Mouse (Mus musculus) frontal cortex, postnatal 36 days (tissue): ENCODE results near the gene Vps33b.

Experiments
- DNase-seq, 2 experiments: peaks; one replicate each; pipeline ENCODE4 v3.0.0; 2022; ENCODE audit warnings: low spot score in 2 of 2

The Vps33b gene

DNA sequence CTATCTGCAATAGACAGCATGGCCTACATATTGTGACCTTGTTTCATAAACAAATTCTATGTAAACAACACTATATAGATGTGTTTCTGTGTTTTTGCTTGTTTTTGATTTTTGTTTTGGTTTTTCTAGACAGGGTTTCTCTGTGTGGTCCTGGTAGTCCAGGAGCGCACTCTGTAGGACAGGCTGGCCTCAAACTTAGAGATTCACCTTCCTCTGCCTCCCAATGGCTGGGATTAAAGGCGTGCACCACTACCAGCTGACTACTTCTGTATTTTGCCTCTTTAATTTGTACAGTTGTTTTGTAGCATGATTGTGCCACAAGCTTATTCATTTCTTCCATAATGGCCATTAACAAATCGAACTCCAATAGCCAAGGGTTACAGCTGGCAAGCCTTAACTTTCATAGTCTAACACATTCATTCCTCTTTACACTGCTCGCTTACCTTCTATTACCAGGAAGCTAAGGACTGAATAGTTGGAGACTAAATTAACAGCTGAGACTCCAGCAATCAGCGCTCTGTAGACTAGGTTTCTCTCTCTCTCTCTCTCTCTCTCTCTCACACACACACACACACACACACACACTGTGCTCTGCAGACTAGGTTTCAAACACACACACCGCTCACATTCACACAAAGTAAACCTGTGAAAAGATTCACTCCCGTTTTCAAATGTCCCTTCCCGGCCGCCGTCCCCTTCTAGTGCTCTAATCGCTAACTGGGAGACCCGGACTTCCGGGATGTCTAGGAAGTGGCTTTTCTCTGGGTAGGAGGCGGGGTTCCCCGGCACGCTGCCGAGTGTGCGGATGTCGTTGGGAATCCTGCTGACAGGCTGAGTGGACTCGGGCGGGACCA, at the start of gene Vps33b:
TSS of gene Vps33b (plus strand) at position 753 of the 854 bp plus-strand sequence.
- peak; percentile 94 to 95 for DNase-seq

- no peak for DNase-seq
These were observed 49.1 kb upstream of the Vps33b start for GRCm38 (mm10) chr7:80220237-80220797.

GRCm38 (mm10) chr7:80221179-80221750, 48.2 kb upstream of the Vps33b start:
- no peak for DNase-seq

DNA sequence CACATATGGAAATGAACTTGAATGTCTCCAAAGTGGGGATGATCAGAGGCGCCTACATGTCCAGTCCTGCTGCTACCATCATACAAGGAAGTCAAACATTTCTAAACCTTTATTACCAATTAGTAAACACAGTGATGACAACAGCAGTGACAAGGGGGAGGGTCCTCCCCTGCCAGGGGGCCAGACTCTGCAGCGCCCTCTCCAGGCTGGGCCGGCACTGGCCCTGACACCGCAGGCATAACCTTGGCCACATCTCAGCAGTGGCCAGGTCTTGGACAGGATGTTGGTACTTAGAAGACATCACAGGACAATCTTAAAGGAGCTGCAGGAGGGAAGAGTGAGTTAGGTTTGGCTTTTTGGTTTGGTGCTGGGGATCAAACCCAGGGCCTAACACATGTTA, 42.4 kb upstream of the Vps33b start:
- no peak for DNase-seq

GRCm38 (mm10) chr7:80230196-80230595, 39.3 kb upstream of the Vps33b start:
- DNase-seq: no peak

GRCm38 (mm10) chr7:80231971-80232488, 37.4 kb upstream of the Vps33b start:
- DNase-seq: peak in 1 of 2 experiments; percentile 20

DNA sequence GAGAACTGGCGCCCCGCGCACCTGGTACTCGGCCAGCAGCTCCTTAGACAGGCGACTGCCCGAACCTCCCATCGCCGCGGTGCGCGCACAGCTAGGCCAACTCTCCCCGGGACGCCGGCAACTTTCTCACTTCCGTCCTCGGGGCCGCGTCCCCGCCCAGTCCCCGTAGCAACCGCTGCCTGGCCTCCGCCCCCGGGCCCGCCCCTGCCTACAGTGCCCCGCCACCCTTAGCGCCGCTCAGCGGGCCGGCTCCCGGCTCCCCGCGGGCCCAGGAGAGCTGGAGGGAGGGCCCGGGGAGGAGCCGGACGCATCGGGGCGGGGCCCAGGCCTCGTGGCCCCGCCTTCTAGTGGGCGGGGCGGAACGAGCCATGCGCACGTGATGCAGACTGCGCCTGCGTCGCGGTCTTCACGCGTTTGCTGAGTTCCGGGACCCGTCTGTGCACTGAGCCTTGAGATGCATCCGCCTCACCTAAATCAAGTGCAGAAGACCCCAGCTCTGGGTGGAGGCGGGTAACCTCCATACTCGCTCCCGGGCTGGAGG, 36.9 kb upstream of the Vps33b start, which contains the start of the genes Cib1 and Gdpgp1:
TSS of gene Cib1 (minus strand) at position 325 of the 541 bp plus-strand sequence.
TSS of gene Gdpgp1 (plus strand) at position 377 of the 541 bp plus-strand sequence.
- peak; percentile 90 to 95 for DNase-seq

DNA sequence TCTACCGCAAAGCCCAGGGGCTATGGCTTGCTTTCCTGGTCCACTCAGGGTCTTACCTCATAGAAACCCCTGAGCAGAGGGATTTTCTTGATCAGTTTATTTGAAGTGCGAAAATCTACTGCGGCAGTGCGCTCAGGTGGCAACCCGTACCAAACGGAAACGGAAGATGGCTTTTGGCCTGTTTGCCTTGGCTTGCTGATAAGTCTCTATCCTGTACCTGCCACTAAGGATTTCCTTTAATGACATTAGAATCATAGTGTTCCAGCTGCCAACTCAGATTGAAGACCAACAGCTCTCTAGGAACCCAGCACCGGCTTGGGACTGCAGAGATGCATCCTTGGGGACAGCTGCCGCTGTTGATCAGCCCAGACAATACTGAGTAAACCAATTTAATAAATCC, 35.6 kb upstream of the Vps33b start:
- DNase-seq: no peak

- DNase-seq: no peak
These were observed 30.9 kb upstream of the Vps33b start for GRCm38 (mm10) chr7:80238542-80238941.

GRCm38 (mm10) chr7:80241661-80242060, 27.8 kb upstream of the Vps33b start:
- no peak for DNase-seq

DNA sequence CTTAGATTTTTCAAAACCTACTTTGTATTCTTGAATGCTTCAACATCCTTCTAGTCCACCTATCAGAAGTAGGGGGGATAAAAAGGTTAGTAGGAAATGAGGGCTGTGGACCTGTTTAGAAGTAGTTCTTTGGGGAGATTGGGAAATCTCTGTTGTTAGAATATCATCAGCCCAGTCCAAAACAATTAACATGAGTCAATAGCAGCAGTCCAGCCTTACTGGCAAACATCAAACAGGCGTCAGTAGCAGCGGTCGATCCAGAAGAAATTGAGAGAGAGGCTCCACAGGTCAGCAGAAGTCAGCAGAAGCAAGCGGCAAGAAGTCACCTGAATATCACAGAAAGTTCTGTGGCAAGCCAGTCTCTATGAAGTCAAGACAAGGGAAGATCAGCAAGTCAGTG, 24.6 kb upstream of the Vps33b start:
- DNase-seq: no peak

- DNase-seq: peak; percentile 95 to 97
These were observed 23.2 kb upstream of the Vps33b start, which contains the start of gene Ttll13 for GRCm38 (mm10) chr7:80246148-80246721. Gene Ttll13, plus strand, starts transcription at chr7:80246376.

DNA sequence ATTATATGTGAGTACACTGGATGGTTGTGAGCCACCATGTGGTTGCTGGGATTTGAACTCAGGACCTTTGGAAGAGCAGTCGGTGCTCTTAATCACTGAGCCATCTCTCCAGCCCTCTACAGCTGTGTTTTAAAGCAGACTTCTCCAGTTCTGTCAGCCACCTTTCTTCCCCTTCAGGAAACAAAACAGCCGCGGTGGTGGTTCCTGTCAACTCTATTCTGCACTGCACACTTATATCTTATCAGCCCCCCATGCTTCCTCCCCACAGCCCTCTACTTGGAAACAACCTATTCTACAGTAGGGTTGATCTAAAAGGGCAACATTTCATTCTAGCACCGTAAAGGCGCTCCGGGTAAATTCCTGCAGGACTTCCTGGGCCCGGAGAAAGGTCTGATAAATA, 22.6 kb upstream of the Vps33b start:
- DNase-seq: no peak

GRCm38 (mm10) chr7:80252437-80252836, 17.0 kb upstream of the Vps33b start:
- DNase-seq: no peak

DNA sequence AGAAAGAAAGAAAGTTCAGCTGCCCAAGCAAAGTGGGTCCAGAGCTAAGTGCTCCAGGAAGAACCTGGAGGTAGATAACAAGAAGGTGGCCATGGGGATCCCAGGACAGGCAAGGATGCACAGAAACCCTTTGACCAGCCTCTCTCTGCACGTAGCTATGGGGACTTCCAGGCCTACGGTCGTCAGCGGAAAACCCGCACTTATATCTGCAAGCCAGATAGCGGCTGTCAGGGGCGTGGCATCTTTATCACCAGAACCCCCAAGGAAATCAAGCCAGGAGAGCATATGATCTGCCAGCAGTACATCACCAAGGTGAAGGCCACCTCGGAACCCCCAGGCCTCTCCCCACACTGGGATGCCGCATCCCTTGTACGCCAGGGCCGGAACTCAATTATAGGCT, 16.6 kb upstream of the Vps33b start:
- no peak for DNase-seq

DNA sequence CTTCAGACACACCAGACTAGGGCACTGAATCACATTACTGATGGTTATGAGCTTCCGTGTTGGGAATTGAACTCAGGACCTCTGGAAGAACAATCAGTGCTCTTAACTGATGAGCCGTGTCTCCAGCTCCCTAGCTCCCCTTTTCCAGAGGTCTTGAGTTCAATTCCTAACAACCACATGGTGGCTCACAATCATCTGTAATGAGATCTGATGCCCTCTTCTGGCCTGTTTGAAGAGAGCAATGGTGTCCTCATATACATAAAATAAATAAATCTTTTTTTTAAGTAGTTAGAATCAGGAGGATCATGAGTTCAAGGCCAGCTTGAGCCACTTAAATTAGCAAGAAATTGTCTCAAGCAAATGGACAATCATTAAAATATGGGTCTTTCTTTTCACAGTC, 13.5 kb upstream of the Vps33b start:
- no peak for DNase-seq

DNA sequence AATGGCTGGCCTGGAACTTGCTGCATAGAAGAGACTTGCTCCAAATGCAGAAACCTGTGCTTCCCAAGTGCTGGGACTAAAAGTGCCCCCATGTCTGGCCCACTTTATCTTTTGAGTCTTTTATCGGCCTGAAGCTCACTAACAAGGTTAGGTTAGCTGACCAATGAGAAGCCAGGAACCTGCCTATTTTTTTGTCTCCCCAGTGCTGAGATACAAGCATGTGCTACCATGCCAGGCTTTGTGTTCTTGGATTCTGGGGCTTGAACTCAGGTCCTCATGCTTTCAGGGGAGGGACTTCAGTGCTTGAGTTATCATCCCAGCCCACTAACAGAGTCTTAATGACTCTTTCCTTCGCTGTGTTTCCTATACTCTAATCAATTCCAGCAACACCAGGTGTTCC, 11.7 kb upstream of the Vps33b start:
- DNase-seq: no peak

DNA sequence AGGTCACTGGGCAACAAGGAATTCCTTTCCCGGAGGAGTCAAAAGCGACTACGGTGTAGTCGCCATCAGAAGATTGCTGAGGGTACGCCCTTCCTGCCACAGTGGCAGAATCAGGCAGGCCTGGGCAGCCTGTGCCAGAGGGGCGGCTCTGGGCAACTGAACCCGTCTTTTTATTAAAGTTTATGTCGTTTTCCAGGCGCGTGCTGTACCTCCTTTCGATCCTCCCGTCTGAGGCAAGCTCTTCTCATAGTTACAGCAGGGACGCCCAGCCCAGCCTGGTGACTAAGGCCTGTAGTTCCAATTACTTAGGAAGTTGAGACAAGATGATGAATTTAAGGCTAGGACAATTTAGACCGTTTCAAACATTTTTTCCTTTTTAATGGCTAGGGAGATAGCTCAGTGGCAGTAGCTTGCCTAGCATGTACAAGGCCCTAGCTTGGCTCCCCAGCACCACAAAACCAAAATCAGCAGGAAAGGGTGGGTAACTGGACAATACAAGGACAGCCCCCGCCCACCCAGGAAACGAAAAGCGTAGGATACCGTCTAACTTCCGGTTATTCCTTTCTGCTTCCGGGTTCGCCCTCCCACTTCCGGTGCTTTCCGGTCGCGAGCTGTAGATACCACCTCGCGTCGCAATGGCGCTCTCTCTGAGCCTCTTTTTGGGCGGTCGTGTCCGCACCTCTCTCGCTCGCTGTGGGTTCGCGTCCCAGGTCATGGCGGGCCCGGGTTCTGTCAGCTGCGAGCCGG, 8.7 kb upstream of the Vps33b start, which contains the start of gene Ngrn:
TSS of gene Ngrn (plus strand) at position 591 of the 747 bp plus-strand sequence.
- peak; percentile 82 to 89 for DNase-seq

DNA sequence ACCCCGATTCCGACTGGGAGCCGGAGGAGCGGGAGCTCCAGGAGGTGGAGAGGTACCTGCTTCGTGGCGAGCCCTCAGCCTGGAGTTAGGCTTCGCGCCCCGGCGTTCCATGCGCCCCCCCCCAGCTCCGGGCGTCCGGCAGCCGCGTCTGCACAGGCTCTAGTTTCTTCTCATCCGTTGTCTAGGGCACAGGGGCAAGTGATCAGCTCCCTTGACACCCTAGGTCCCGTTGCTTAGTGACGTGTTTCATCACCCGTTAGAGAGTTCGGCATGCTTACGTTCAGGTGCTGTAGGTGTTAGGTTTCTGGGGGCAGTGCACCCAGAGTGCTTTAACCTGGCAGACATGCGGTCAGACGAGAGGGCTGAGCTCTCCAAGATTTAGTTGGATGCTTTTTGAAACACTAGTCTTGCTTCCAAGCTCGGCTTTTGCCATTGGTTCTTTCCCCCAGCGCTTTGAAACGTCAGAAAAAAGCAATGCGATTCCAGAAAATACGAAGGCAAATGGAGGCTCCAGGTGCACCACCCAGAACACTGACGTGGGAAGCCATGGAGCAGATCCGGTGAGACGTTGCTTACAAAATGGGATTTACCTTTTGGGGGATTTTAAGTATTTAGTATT, 8.0 kb upstream of the Vps33b start:
- peak; percentile 19 to 26 for DNase-seq

GRCm38 (mm10) chr7:80264606-80265005, 4.8 kb upstream of the Vps33b start:
- DNase-seq: no peak

DNA sequence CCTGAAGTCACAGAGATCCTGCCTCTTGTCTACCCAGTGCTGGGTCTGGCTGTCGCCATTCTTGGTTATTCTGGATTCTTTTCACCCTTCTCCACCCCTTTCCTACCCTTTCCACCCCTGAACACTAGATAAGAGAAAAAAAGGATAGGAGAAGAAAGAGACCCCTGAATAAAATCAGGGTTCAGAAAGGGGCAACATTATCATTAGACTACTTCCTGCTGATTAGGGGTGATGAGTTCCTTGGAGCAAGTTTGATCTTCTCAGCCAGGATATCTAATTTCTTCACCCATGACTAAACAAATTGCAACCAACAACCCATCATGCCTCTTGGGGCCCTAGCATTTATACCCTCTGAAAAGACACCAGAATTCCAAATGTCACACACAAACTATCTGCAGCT, 1.7 kb upstream of the Vps33b start:
- DNase-seq: no peak
